ENCODE assay signal across 20 mouse cellular contexts in genomic region chr1:185657286-185657685, GRCm38 (mm10).
DNase-seq lines count a peak whose midpoint lies in the region.
"Had no signal": no experiment of that assay in that cellular context is flagged by ENCODE, and none has a peak within 500 bp of the region (broad histone marks: within the 10 kb centered on the region; RNA-seq: fewer than 3 reads in every experiment).

No protein-coding gene starts in this region.

- H3K27ac ChIP-seq in heart, embryonic 10.5 days, result peak overlapping the region; percentile 29; the same call in 1 of the 2 replicates

- H3K4me1 ChIP-seq in heart, embryonic 10.5 days, result peaks cover 9% of the 10 kb centered on the region

- no peaks in the 10 kb centered on the region for H3K9me3 ChIP-seq in heart, embryonic 10.5 days
- H3K9me3 ChIP-seq: G1E had no signal

- H3K4me3 ChIP-seq in heart, embryonic 10.5 days, result no peak overlapping the region

- peak; percentile 50 to 53 for DNase-seq in cerebellum, postnatal 10 days
- no peak for DNase-seq in cerebellum, adult 11-12 months
- peak; percentile 27 to 41 for DNase-seq in cerebellum, postnatal 14 days
- DNase-seq in cerebellum, postnatal 4 days (ENCODE audit: low spot score in 2 of 2), result no peak
- DNase-seq in heart, adult 11 months, result peak; percentile 55
- no peak for DNase-seq in heart, adult 18-20 months
- DNase-seq in heart, embryonic 10.5 days (ENCODE audit: low spot score), result no peak
- DNase-seq in heart, adult 8-10 months (ENCODE audit: low spot score), result no peak
- DNase-seq: adrenal gland, adult 2 months; adrenal gland, adult 8-10 months; adrenal gland, postnatal 10 days; adrenal gland, postnatal 14 days; adrenal gland, postnatal 25 days; adrenal gland, postnatal 36 days; B cell, adult 2 months; cerebellum, adult 11 months; cerebellum, adult 18-20 months had no signal

- H3K27me3 ChIP-seq in heart, embryonic 10.5 days (ENCODE audit: insufficient read depth, poor library complexity, severe bottlenecking), result no peaks in the 10 kb centered on the region
- H3K27me3 ChIP-seq: CH12.LX, Patski had no signal

- WGBS in heart, embryonic 10.5 days, result 79% methylated on average over 8 of the region's 8 CpGs

- no peaks in the 10 kb centered on the region for H3K36me3 ChIP-seq in heart, embryonic 10.5 days
- H3K36me3 ChIP-seq: G1E had no signal

Comparison
In these comparisons a context has a peak if more than half of its experiments do, and no peak if none do; other contexts are left out.
1. DNase-seq: peak in cerebellum, postnatal 10 days (2 of 2), cerebellum, postnatal 14 days (2 of 2) and heart, adult 11 months (single experiment); none in cerebellum, adult 11-12 months (single experiment), cerebellum, postnatal 4 days (0 of 2), heart, adult 18-20 months (0 of 2), heart, embryonic 10.5 days (single experiment) and heart, adult 8-10 months (single experiment).